ENCODE assay signal across 8 mouse cellular contexts in genomic region chr3:126639098-126639513, GRCm38 (mm10). TPM values are rescaled to one million over a fixed set of nuclear protein-coding genes. Genes with fewer than 3 reads are reported as not detected.
DNase-seq lines count a peak whose midpoint lies in the region; ATAC-seq lines count a peak whose summit lies in the region.
"Had no signal": no experiment of that assay in that cellular context is flagged by ENCODE, and none has a peak within 500 bp of the region (broad histone marks: within the 10 kb centered on the region; RNA-seq: fewer than 3 reads in every experiment).

No protein-coding gene starts in this region.

- H3K36me3 ChIP-seq in forebrain, embryonic 15.5 days: no peaks in the 10 kb centered on the region
- no peaks in the 10 kb centered on the region for H3K36me3 ChIP-seq in hindbrain, embryonic 12.5 days
- H3K36me3 ChIP-seq in neural tube, embryonic 12.5 days: no peaks in the 10 kb centered on the region
- H3K36me3 ChIP-seq: liver, embryonic 13.5 days had no signal

- no peak overlapping the region for H3K4me2 ChIP-seq in forebrain, embryonic 15.5 days (replicated peaks)
- no peak overlapping the region for H3K4me2 ChIP-seq in hindbrain, embryonic 12.5 days (replicated peaks)
- no peak overlapping the region for H3K4me2 ChIP-seq in neural tube, embryonic 12.5 days (replicated peaks)
- H3K4me2 ChIP-seq: liver, embryonic 13.5 days had no signal

- H3K4me3 ChIP-seq in forebrain, embryonic 15.5 days: no peak overlapping the region
- no peak overlapping the region for H3K4me3 ChIP-seq in hindbrain, embryonic 12.5 days
- H3K4me3 ChIP-seq in neural tube, embryonic 12.5 days: no peak overlapping the region
- H3K4me3 ChIP-seq: liver, embryonic 13.5 days had no signal

- WGBS in forebrain, embryonic 15.5 days: 18% methylated on average over 5 of the region's 5 CpGs
- WGBS in hindbrain, embryonic 12.5 days: 47% methylated on average over 5 of the region's 5 CpGs
- 47% methylated on average over 5 of the region's 5 CpGs for whole genome bisulfite sequencing in neural tube, embryonic 12.5 days

- no peaks in the 10 kb centered on the region for H3K9me3 ChIP-seq in forebrain, embryonic 15.5 days
- H3K9me3 ChIP-seq in hindbrain, embryonic 12.5 days (replicated peaks): no peaks in the 10 kb centered on the region
- no peaks in the 10 kb centered on the region for H3K9me3 ChIP-seq in neural tube, embryonic 12.5 days
- H3K9me3 ChIP-seq: liver, embryonic 13.5 days had no signal

- peak; percentile 81 for ATAC-seq in forebrain, embryonic 15.5 days (replicated peaks)
- ATAC-seq in hindbrain, embryonic 12.5 days (ENCODE audit: low FRiP score): peak; percentile 82
- ATAC-seq in neural tube, embryonic 12.5 days (ENCODE audit: low FRiP score, low read depth): peak; percentile 80

- H3K9ac ChIP-seq in forebrain, embryonic 15.5 days (replicated peaks): no peak overlapping the region
- H3K9ac ChIP-seq in hindbrain, embryonic 12.5 days: no peak overlapping the region
- no peak overlapping the region for H3K9ac ChIP-seq in neural tube, embryonic 12.5 days
- H3K9ac ChIP-seq: liver, embryonic 13.5 days had no signal

- DNase-seq in kidney, postnatal 14 days: peak; percentile 34
- DNase-seq in kidney, adult 18-20 months: no peak
- DNase-seq in urinary bladder, postnatal 4 days (ENCODE audit: low spot score in 2 of 2): no peak
- no peak for DNase-seq in thymus, adult 18-20 months
- DNase-seq: liver, embryonic 13.5 days had no signal

- 0 out of 2 replicates have a peak overlapping the region, but pooled peaks have one; percentile 9 for H3K27ac ChIP-seq in forebrain, embryonic 15.5 days (replicated peaks)
- no peak overlapping the region for H3K27ac ChIP-seq in hindbrain, embryonic 12.5 days
- H3K27ac ChIP-seq in neural tube, embryonic 12.5 days: no peak overlapping the region
- H3K27ac ChIP-seq: liver, embryonic 13.5 days had no signal

- H3K4me1 ChIP-seq in forebrain, embryonic 15.5 days: peaks cover 18% of the 10 kb centered on the region
- peaks cover 11% of the 10 kb centered on the region for H3K4me1 ChIP-seq in hindbrain, embryonic 12.5 days
- peaks cover 6% of the 10 kb centered on the region for H3K4me1 ChIP-seq in neural tube, embryonic 12.5 days
- H3K4me1 ChIP-seq: liver, embryonic 13.5 days had no signal

- no peaks in the 10 kb centered on the region for H3K27me3 ChIP-seq in forebrain, embryonic 15.5 days
- H3K27me3 ChIP-seq in hindbrain, embryonic 12.5 days: no peaks in the 10 kb centered on the region
- no peaks in the 10 kb centered on the region for H3K27me3 ChIP-seq in neural tube, embryonic 12.5 days (replicated peaks)
- H3K27me3 ChIP-seq: liver, embryonic 13.5 days had no signal

RNA-seq across cellular contexts. Expression of gene Camk2d, which starts 43.0 kb away (rescaled TPM):
- polyA plus RNA-seq in forebrain, embryonic 15.5 days (2015; fragmentation: Nextera tagmentation; extraction: Ambion mirVana): 29.9 and 30.7 TPM in 2 replicates
- 29.7 and 31.0 TPM in 2 replicates for polyA plus RNA-seq in hindbrain, embryonic 12.5 days (2016; fragmentation: Nextera tagmentation; extraction: Ambion mirVana)
- polyA plus RNA-seq in neural tube, embryonic 12.5 days (2016; fragmentation: Nextera tagmentation; extraction: Ambion mirVana): 31.4 and 32.6 TPM in 2 replicates
